Mouse (Mus musculus) left cerebral cortex, adult 2 months (tissue): ENCODE results near the gene Lce1d. TPM values are rescaled to one million over a fixed set of nuclear protein-coding genes. Genes with fewer than 3 reads are reported as not detected.

Source experiments
- DNase-seq, 2 experiments: peaks; one replicate each; pipeline ENCODE4 v3.0.0; 2021 to 2022; ENCODE audit warnings: low spot score in 2 of 2, mixed read lengths in 1 of 2; ENCODE audit errors: extremely low spot score in 1 of 2
- H3K27ac ChIP-seq: fragments of 200-600 bp; 2 replicates; pipeline ENCODE4 v1.8.1; 2022
- H3K4me3 ChIP-seq: fragments of 200-600 bp; 2 replicates; pipeline ENCODE4 v1.8.1; 2022
- CTCF ChIP-seq: fragments of 200-600 bp; IDR thresholded peaks from 2 replicates; pipeline ENCODE4 v1.8.1; 2022; ENCODE audit warnings: antibody characterized with exemption, mild to moderate bottlenecking, moderate library complexity
- intact Hi-C: fragments of 180-260 bp; cut with DNase I; formaldehyde crosslinking; loops from one replicate; pipeline ENCODE4 v1.15.1; 2025
- total RNA-seq, 2 experiments: library from RNA; stranded (reverse); gene quantifications; 2 replicates each; pipeline ENCODE4 v1.2.3; 2021

The Lce1d gene
- total RNA-seq, 2 experiments from 2014 or later: not detected

DNA sequence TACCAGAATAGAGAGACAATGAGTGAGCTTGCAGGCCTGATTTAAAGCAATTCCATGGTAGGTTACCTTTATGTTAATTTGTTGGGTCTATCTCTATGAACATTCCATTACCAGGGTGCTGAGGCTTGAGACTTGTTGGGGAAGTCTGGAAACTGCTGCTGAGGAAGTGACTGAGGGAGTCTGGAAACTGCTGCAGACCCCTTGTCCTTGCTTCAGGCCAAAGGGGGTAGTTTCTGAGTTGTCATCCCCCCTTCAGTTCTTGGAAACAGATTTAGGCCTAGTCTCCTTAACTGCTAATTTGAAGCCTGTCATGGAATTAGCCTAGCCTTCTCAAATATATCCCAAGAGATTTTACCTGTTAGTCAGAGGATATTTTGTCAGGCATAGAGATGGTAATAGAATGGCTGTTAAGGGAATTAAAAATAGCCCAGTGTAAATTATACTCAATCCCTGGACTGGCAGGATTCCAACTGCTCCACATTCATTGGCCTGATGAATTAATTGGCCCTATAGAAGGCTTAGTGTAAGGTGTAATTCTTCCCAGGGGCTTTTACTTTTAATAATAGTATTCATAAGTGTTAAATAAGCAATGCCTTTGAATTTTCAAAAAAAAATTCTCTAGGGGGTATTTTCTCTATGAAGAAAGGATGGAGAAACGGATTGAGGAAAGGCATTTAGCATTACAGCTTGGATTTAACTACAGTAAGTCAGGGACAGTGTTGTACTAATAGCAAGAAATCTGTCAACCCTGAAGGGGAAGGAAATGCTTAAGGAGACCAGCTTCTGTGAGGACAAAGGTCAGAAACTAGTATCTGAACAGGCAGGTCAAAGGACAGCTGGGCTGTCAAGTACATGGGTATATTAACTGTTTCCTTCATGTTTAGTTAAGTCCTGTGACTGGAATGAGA is 49.0 kb downstream of the Lce1d start:
- DNase-seq: no peak
- H3K27ac ChIP-seq: no peak overlapping the region
- H3K4me3 ChIP-seq: no peak overlapping the region
- TF ChIP-seq CTCF: no peak
- intact Hi-C loops: no loop called here

Other genes starting within 250 kb of the Lce1d start
- gene Sprr1b, start 248.4 kb downstream of the Lce1d start, total RNA-seq: not detected
- not detected for gene Sprr3, start 228.5 kb downstream of the Lce1d start, total RNA-seq
- not detected for gene Sprr1a, start 201.3 kb downstream of the Lce1d start, total RNA-seq
- gene Sprr4, start 186.7 kb downstream of the Lce1d start, total RNA-seq: not detected
- not detected for gene 2310046K23Rik, start 152.7 kb downstream of the Lce1d start, total RNA-seq
- gene Ivl, start 113.5 kb downstream of the Lce1d start, total RNA-seq: not detected
- gene Smcp, start 98.2 kb downstream of the Lce1d start, total RNA-seq: not detected
- gene 2210017I01Rik, start 79.7 kb downstream of the Lce1d start, total RNA-seq: not detected
- not detected for gene Lce6a, start 65.5 kb downstream of the Lce1d start, total RNA-seq
- not detected for gene Lce1a1, start 38.9 kb downstream of the Lce1d start, total RNA-seq
- not detected for gene Lce1b, start 30.3 kb downstream of the Lce1d start, total RNA-seq
- gene Lce1a2, start 16.9 kb downstream of the Lce1d start, total RNA-seq: not detected
- gene Lce1c, start 8.0 kb downstream of the Lce1d start, total RNA-seq: not detected
- not detected for gene Lce1e, start 21.9 kb upstream of the Lce1d start, total RNA-seq
- gene Lce1f, start 33.1 kb upstream of the Lce1d start, total RNA-seq: not detected
- not detected for gene Gm38119, start 51.9 kb upstream of the Lce1d start, total RNA-seq
- not detected for gene Lce1g, start 65.1 kb upstream of the Lce1d start, total RNA-seq
- gene Lce1h, start 77.9 kb upstream of the Lce1d start, total RNA-seq: not detected
- gene Lce1i, start 91.7 kb upstream of the Lce1d start, total RNA-seq: not detected
- not detected for gene Lce1j, start 103.3 kb upstream of the Lce1d start, total RNA-seq
- gene Lce1k, start 120.7 kb upstream of the Lce1d start, total RNA-seq: not detected
- not detected for gene Kprp, start 140.0 kb upstream of the Lce1d start, total RNA-seq
- gene Lce1l, start 164.1 kb upstream of the Lce1d start, total RNA-seq: not detected
- not detected for gene 2310050C09Rik, start 183.0 kb upstream of the Lce1d start, total RNA-seq
- gene Lce3a, start 239.0 kb upstream of the Lce1d start, total RNA-seq: not detected
- not detected for gene Lce3b, start 245.8 kb upstream of the Lce1d start, total RNA-seq